Mouse (Mus musculus): ENCODE data around the gene Copb1.

DNA sequence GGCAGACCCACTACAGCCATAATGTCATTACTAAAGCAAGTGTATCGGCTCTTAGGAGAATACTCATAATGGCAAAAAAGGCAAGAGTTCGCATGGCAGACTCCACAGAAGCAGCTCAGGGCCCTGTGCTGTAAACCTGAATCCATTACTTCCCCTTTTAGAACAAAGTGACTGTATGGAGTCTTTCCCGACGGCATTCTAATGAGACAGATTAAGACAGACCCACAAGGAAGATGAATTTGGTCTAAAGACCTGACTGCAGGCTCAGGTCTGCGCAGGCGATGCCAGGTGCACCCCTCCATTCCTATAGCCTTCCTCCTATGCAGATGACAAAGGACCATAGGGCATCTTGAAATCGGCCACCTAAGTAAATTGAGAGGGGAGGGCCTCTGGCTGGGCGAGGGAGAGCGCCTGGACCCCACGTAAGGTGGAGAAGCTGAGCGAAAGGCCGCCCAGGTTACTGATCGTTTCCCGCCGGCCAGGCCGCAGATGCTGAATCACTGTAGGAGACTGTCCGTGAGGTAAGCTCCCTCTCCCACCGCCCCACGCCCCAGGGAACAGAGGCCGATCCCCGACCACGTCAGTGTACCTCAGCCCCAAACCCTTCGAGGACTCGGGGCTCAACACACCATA is 21.0 kb upstream of the Copb1 start:
- TF ChIP-seq POLR2A (IDR thresholded peaks at IDR 0.05; ENCODE audit: control insufficient read depth, extremely low read depth, insufficient read depth, low read length, poor library complexity) (no peak), CTCF (IDR thresholded peaks at IDR 0.05; ENCODE audit: borderline replicate concordance, control insufficient read depth, extremely low read depth, insufficient read depth, low read length, poor library complexity) (no peak)

All from thymus, adult 2 months (tissue).